Mouse (Mus musculus): ENCODE results near the gene Tnip2. TPM values are rescaled to one million over a fixed set of nuclear protein-coding genes. Genes with fewer than 3 reads are reported as not detected.

The Tnip2 gene
- total RNA-seq, 2 experiments from 2014 or later: 12.1 to 34.4 TPM

DNA sequence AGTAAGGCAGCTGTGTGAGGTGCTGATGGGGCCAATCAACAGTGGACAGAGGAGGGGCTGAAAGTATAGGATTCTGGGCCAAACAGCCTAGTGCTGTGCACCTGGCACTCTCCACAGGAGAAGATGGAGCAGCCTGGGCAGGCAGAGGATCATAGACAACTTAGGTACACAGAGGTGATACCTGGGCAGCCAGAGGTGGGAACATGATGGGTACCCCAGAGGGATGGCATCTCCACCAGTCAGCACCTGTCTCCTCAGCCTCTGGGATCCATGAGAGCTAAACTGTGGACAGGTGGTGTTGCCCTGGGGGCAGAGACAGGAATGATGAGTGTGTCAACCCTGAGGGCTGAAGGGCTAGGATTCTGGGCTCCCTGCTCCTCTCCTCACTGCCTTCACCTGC, 10.7 kb upstream of the Tnip2 start:
- no peak for ATAC-seq (ENCODE audit: poor library complexity, severe bottlenecking)

DNA sequence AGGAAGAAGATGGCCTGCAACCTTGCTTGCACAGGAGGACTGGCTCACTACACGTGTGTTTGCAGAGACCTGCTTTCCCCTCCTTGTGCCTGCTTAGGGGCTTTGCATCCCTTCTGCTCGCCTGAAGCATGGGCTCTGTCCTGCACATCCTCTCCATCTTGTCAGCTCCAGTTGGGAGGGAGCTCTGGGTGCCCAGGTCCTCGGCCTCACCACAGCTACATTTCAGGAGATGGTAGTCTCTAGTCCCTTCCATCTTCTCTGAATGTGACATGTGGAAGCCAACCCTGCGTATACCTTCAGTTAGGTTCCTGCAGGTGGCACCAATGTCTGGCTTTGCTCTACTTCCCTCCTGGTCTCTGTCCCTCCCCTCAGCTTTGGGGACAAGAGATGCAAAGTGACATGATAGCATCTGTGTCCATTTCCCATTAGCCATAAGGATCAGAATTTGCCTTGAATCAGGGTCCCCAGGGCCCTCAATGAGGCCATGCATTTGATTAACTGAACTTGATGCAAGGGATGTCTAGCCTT, 10.2 kb upstream of the Tnip2 start:
- ATAC-seq (ENCODE audit: poor library complexity, severe bottlenecking): no peak

DNA sequence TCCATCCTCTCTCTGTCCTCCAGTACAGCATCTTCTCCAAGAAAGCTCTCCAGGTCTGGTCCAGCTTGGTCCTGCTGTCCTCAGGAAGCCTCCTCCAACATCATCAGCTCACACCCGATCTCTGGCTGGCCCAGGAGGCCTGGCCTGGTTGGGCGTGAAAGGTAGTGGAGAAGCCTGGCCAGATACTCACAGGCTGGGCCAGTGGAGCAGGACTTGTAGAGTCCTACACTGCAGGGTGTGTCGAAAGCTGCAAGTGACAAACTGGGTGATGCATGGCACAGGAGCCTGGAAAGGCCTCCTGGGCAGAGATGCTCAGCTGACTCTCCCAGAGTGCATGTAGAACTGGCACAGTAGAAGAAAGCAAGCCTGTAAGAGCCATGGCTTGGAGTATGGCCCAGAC, 7.5 kb upstream of the Tnip2 start:
- ATAC-seq (ENCODE audit: poor library complexity, severe bottlenecking): no peak

DNA sequence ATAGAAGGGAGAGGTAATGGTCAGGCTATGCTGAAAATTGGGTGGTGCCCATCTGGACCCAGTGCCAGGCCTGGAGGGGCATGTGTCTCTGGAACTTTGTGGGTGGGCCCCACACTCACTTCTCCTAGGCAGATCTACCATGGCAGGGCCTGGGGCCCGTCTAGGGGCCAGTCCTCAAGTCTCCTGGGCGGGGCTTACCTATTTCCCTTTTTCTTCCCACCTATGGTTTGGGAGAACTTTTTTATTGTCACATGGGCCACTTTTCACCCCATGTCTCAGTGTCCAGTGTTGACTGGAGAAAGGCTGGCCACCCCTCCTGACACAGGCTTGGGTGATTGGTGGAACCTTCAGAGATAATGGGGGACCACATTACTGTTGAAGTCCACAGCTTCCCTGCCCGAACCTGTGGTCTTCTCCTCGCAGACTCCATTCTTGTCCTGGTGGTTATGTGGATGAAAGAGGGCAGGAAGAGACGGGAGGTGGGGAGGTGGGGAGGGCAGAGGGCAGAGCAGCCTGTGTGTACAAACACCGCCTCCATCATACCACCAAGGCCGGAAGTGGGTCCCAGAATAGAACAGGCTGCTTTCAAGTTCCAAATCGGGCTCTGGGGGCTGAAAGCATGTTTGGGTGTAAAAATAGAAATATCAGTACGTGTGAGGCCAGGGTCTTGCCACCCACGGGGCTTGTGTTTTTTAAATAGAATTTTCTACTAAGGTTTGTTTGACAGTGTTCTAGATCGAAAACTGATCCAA, 6.8 kb upstream of the Tnip2 start:
- ATAC-seq (ENCODE audit: poor library complexity, severe bottlenecking): peak; percentile 49

DNA sequence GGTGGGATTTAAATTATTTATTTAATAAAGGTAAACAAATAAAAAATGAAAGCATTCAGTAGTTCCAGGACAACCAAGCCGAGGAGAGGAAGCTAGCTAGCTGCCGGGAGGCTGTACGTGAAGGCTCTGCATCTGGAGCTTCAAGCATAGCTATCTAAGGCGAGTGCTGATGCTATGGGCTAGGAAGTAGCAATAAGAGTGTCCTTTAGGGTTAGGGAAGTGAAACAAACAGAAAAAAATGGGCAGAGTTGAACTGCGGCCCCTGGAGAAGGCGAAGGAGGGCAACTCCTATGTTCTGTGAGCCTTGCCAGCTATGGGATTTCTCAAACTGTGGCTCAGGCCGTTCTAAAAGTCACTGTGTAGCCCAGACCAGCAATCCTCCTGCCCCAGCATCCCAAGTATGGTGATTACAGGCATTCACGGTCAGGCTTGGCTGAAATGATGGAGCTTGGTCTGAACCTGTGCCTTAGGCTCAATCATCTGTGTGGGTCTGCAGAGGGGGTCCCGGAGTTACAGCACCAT, 5.7 kb upstream of the Tnip2 start:
- ATAC-seq (ENCODE audit: poor library complexity, severe bottlenecking): peak; percentile 54

DNA sequence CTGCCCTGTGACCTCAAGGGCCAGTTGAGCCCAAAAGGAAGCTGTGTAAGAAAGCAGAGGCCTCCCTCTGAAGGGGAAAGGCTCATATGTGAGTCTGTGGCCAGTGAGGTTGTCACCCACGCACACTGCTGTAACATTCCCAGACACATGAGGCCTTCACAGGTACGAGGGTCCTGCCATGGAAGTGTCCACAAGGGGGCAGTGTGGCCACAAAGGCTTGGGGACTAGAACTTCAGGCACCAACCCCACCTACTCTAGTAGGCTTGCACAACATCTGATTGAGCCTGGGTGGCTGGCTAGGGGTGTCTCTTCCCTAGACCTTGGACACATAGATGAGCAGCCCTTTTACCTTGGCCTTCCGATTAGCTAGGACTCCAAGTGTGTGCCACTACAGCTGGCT, 4.1 kb upstream of the Tnip2 start:
- ATAC-seq (ENCODE audit: poor library complexity, severe bottlenecking): peak; percentile 50

DNA sequence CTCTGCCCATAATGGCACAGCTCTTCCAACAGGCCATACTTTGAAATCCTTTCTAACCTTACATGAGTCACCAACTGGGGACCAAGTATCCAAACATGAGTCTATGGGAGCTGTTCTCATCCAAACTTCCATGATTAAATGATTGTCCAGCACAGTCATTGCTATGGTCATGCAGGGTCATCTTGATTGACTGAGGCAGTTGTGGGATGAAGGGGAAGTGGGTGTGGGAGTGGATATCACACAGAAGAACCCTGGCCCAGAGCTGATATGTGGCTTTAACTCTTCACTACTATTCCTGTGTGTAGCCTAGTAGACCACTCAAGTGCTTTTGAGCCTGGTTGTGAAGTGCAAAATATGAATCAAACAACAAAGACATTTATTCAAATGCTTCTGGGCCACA, 1.3 kb upstream of the Tnip2 start:
- ATAC-seq (ENCODE audit: poor library complexity, severe bottlenecking): no peak

DNA sequence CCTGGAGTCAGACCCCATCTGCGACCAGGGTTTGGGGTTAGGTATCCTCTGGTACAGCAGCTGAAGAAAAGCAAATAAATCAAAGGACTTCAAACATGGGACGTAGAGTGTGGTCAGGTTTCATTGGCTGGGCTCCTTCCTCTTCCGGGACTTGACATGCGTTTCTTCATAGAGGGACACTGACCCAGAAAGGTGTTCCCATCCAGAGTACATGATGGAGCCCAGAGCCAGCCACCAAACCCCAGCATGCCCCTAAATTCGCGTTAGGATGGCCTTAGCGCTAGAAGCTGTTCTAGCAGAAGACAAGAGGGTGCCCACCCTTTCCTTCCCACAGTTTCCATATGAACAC, 401 bp upstream of the Tnip2 start:
- ATAC-seq (ENCODE audit: poor library complexity, severe bottlenecking): peak; percentile 67

DNA sequence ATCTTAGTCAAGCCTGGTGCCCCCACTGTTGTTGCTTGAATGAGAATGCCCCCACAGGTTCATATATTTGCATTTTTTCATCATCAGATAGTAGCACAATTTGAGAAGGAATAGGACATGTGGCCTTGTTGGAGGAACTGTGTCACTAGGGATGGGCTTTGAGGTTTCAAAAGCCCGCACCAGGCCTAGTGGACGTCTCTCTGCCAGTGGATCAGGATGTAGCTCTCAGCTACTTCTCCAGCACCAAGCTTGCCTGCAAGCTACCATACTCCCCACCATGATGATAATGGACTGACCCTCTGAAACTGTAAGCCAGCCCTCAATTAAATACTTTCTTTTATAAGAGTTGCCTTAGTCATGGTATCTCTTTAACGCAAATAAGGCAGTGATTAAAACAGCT, 1.3 kb downstream of the Tnip2 start:
- ATAC-seq (ENCODE audit: poor library complexity, severe bottlenecking): no peak

DNA sequence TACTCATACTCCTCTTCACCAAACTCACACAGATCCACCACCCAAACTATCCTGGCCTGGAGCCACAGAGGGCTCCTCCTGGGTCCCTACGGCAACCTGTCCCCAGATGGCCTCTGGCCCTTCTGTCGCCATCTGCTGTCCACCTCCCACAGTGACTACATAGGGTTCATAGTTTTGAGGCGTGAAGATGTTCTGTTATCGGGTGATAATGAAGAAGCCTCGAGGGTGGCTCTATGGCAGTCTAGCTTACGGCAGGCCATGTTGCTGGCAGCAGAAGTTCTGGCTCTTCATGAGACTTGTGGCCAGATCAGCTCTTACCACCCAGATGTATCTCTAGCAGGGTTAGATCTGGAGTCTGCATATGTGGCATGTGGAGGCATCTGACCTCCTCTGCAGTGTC, 11.0 kb downstream of the Tnip2 start:
- ATAC-seq (ENCODE audit: poor library complexity, severe bottlenecking): no peak

DNA sequence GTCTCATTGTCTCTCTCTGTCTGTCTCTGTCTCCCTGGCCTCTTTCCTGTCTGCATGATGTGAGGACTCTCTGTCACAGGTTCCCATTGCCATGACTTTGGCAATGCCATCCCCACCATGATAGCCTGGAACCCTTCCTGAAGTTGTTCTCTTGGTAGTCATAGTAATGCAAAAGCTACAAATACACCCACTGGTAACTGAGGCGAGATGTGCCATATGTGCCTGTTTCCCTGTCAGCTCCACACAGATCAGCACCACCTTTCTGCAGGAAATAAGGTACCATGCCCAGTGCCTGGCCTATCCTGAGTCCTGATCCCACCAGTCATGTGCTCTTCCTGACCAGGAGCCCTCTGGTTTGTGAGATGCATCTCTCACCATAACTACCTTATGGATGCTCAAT, 11.4 kb downstream of the Tnip2 start:
- ATAC-seq (ENCODE audit: poor library complexity, severe bottlenecking): no peak

DNA sequence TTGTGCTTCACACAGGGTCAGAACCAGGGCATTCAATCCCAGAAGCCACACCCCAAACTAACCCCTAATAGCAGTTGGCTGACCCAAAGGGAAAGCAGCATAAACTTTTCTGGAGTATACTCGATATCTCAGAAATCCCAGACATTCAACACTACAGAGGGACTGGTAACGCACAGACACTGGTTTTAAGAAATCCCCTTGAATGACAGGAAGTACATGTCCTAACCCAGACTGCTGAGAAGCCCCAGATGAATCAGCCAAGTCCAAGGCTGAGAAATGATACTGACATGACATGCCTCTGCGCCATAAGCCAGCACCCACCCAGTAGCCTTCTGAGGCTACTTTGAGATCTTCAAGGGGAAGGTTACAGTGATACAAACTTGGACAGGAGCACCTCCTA, 12.2 kb downstream of the Tnip2 start:
- no peak for ATAC-seq (ENCODE audit: poor library complexity, severe bottlenecking)

DNA sequence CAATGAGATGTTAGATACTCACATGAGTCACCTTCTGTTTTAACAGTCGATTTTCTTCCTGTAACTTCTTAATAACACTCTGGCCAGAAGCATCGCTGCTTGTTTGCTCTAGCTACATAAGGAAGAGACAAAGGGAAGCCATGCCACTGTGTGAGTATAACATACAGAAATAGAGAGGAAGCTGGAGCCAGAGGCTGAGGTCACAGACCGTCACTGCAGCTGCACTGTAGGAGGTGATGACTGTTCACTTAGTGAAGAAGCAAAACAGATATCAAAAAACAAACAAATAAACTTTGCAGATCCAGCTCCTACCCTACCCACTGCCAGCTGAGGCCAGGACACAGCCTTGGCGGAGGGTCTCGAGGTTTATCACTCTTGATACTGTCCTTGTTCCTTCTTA, 12.9 kb downstream of the Tnip2 start:
- ATAC-seq (ENCODE audit: poor library complexity, severe bottlenecking): no peak

DNA sequence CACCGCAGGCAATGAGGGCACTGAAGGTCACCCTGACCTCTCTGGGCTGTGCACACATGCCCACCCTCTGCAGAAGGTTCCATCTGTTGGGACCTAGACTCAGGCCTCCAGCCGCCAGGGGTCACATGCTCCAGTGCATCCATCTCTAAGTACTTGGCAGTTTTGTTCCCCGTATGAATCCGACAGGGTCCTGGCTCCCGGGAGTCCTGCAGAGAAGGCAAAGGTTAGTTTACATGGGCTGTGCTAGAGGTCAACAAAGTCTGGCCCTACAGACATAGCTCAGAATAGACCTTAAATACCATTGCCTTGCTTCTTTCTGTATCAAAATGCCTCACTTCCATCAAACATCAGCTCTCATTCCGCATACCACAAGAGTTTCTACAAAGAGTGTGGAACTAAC, 17.0 kb downstream of the Tnip2 start:
- no peak for ATAC-seq (ENCODE audit: poor library complexity, severe bottlenecking)

DNA sequence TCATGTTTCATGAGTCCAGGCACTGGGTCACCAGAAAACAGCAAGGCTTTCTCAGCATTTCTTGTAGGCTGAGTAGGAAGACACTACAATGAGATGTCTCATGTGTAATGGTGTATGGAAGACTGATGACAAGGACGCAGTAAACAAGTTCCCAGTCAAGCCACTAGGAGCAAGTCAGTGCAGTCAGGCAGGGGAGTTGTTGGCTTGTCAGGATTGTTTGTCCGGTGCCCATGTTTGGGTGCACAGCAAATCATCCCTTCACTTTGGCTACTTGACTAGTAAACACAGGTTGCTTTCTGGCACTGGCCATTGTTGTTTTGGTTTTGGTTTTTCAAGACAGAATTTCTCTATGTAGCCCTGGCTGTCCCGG, 24.4 kb downstream of the Tnip2 start:
- ATAC-seq (ENCODE audit: poor library complexity, severe bottlenecking): no peak

DNA sequence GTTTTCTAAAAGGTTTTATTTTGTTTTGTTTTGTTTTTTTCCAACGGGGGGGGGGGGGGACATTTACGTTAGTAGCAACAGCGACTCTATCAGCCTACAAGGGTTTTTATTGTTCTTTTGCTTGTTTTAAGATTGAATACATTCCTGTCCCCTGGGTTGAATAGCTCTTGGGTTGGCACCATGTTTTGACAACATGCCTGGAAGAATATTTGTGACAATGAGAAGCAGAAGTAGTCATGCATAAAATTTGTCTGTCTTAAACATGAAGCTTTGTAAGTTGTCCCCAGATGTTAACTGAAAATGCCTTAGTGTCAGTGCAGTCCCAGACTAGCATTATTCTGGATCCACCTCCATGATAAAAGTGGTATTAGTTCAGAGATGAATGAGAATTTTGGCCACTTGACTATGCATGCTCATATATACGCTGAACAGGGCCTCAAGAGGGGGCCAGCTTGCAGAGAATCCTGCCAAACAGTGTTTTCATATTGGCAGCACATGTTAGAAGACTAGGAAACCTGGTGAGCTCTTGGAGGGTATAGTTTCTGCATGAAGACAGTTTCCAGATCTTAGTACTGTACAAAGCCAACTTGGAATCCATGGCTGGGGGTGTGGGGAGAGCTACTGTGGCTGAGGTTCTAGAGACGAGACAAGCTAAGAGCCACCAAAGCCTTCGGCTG, 24.9 kb downstream of the Tnip2 start:
- ATAC-seq (ENCODE audit: poor library complexity, severe bottlenecking): no peak

DNA sequence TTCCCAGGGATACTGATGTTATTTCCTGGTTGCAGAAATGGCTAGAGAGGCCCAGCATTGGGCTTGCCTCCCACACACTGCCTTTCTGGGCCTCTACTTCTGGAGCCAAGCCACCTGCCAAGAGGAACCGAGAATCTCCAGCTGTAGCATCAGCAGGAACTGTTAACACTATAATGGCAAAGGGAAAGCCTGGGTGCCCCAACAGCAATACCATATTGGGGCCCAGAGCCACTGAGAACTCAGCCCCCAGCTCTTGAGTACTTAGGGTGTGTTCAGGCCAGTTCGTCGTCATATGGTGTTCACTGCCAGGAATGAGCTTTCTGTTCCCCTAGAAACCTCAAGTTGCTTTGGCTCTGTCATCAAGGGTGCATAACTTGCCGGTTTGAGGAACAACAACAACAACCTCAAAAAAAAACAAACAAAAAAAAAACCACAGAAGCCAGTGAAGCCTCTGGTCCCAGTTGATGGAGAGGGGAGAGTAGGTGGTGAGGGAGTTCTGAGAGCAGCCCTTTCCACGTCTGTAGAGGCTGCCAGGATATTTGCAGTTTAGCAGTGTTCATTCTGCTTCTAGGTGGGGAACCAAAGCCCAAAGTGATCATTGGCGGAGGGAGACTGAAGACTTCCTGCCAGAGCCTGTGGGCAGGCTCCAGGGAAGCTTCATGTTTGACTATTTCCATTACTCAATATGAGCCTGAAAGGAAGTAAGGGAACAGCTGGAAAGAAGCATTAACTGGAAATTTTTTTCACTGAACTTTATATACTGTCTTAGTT, 26.3 kb downstream of the Tnip2 start:
- ATAC-seq (ENCODE audit: poor library complexity, severe bottlenecking): no peak

DNA sequence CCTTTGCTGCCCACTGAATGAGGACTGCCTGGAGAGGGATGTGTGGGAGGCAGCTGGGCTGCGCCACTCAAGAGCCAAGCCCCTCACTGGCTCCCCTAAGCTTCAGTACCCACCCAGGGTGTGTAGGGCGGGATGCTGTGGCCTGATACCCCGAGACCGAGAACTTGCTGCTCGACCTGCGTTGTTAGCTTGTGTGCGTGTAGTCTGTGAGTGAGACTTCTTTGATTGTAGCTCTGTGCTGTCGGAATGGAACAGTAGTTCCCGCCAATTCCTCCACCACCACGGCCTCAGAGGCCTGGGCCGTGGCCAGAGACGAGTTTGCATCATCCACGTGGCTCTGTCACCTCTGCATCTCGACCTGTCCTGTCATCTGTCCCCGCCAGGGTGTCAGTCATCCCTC, 28.1 kb downstream of the Tnip2 start:
- no peak for ATAC-seq (ENCODE audit: poor library complexity, severe bottlenecking)

DNA sequence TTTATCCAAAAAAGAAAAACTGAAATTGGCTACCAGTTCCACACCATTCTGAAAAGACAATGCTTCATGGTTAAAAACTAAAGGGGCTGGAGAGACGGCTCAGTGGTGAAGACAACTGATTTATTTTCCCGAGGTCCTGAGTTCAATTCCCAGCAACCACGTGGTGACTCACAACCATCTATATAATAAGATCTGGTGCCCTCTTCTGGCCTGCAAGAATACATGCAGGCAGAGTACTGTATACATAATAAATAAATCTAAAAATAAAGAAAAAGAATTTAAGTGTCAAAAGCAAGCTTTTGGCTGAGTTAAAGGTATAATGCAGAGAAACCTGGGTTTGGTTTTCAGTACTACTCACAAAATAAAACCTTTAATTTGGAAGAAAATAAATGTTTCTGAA, 32.9 kb downstream of the Tnip2 start:
- no peak for ATAC-seq (ENCODE audit: poor library complexity, severe bottlenecking)

DNA sequence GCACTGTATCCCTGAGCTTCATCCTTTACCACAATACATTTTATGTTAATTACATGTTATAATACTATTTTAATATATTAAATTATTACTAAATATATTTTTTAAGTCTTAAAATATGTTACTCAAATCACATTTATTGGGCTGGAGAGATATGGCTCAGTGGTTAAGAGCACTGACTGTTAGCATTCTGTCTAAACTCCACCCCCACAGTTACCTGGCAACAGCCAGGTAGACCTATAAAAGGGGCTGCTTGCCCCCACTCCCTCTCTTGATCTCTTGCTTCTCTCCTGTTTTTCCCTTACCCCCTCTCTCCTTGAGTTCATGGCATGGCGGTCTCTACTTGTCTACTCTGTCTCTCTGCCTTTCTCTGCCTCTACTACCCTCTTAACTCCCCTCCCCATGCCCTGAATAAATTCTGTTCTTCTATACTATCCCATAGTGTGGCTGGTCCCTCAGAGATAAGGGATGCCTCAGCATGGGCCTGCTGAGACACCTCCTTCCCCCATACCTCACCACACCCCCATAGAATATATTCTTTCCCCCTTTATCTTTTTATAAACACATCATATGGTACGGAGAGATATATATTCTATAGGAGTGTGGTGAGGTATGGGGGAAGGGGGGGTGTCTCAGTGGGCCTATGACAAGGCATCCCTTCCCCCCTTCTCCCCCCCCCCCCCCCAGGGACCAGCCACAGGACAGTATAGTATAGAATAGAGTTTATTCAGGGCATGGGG, 45.6 kb downstream of the Tnip2 start:
- ATAC-seq (ENCODE audit: poor library complexity, severe bottlenecking): no peak

DNA sequence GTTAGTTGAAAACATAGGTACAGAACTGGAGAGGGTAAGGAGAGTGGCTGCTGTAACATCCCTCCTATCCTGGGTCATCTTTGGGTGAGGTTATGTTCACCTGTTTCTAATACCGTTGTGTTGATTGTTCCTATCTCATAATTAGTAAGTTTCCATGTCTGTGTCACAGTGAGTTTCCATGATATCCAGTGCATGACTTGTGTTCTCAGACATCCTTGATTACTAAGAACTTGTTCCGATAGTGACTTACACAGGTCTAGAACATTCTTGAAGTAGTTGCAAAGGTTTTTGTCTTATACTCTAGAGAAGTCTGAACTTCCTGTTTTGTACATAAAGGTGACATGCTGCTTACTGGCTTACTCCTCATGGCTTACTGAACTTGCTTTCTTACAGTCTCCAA, 47.1 kb downstream of the Tnip2 start:
- no peak for ATAC-seq (ENCODE audit: poor library complexity, severe bottlenecking)
